Mouse (Mus musculus) skeletal muscle tissue, adult 2 months (tissue): ENCODE results near the gene Fndc9.

Experiments used
- DNase-seq: peaks from one replicate; pipeline ENCODE4 v3.0.0-alpha.2; 2012; ENCODE audit warnings: low read depth, low spot score

Gene Fndc9

GRCm38 (mm10) chr11:46233966-46234365, 1.4 kb upstream of the Fndc9 start:
- no peak for DNase-seq

- no peak for DNase-seq
Observed at GRCm38 (mm10) chr11:46236976-46237375, 1.6 kb downstream of the Fndc9 start.

- no peak for DNase-seq
Observed at GRCm38 (mm10) chr11:46241150-46241673, 5.9 kb downstream of the Fndc9 start.

GRCm38 (mm10) chr11:46241985-46242384, 6.7 kb downstream of the Fndc9 start:
- no peak for DNase-seq

- no peak for DNase-seq
Observed at GRCm38 (mm10) chr11:46244731-46245604, 9.6 kb downstream of the Fndc9 start.

GRCm38 (mm10) chr11:46245926-46246325, 10.6 kb downstream of the Fndc9 start:
- no peak for DNase-seq

- no peak for DNase-seq
Observed at GRCm38 (mm10) chr11:46246393-46246792, 11.1 kb downstream of the Fndc9 start.

GRCm38 (mm10) chr11:46248352-46248751, 13.0 kb downstream of the Fndc9 start:
- DNase-seq: no peak

GRCm38 (mm10) chr11:46251994-46252393, 16.7 kb downstream of the Fndc9 start:
- DNase-seq: peak; percentile 39

- no peak for DNase-seq
Observed at GRCm38 (mm10) chr11:46255291-46255690, 20.0 kb downstream of the Fndc9 start.

- no peak for DNase-seq
Observed at GRCm38 (mm10) chr11:46258207-46258606, 22.9 kb downstream of the Fndc9 start.

- no peak for DNase-seq
Observed at GRCm38 (mm10) chr11:46258749-46259148, 23.4 kb downstream of the Fndc9 start.

GRCm38 (mm10) chr11:46262854-46263253, 27.5 kb downstream of the Fndc9 start:
- no peak for DNase-seq

GRCm38 (mm10) chr11:46263291-46263690, 28.0 kb downstream of the Fndc9 start:
- DNase-seq: no peak

GRCm38 (mm10) chr11:46264584-46264983, 29.3 kb downstream of the Fndc9 start:
- no peak for DNase-seq

- DNase-seq: no peak
Observed at GRCm38 (mm10) chr11:46265031-46265786, 29.9 kb downstream of the Fndc9 start.

- no peak for DNase-seq
Observed at GRCm38 (mm10) chr11:46268991-46269390, 33.7 kb downstream of the Fndc9 start.

- no peak for DNase-seq
Observed at GRCm38 (mm10) chr11:46269391-46269790, 34.1 kb downstream of the Fndc9 start.

- no peak for DNase-seq
Observed at GRCm38 (mm10) chr11:46269893-46270292, 34.6 kb downstream of the Fndc9 start.

- no peak for DNase-seq
Observed at GRCm38 (mm10) chr11:46272058-46272681, 36.8 kb downstream of the Fndc9 start.

- DNase-seq: no peak
Observed at GRCm38 (mm10) chr11:46273969-46274368, 38.6 kb downstream of the Fndc9 start.

- peak; percentile 38 for DNase-seq
Observed at GRCm38 (mm10) chr11:46275302-46275701, 40.0 kb downstream of the Fndc9 start.
